Mouse (Mus musculus): ENCODE measurements around the gene Olfr1291-ps1. TPM values are rescaled to one million over a fixed set of nuclear protein-coding genes. Genes with fewer than 3 reads are reported as not detected.

Olfr1291-ps1 gene
- not detected in 2 replicates for polyA plus RNA-seq (2015; fragmentation: Nextera tagmentation; extraction: Ambion mirVana)

GRCm38 (mm10) chr2:111496880-111497279 is at the start of gene Olfr1291-ps1:
TSS of gene Olfr1291-ps1 (plus strand) at chr2:111497180.
- Histone ChIP-seq H3K27ac (no peak within 1 kb of the TSS), H3K9me3 (no peaks in the 10 kb centered on the region), H3K4me1 (replicated peaks) (no peaks in the 10 kb centered on the region), H3K4me3 (replicated peaks) (no peak within 1 kb of the TSS), H3K4me2 (replicated peaks) (no peak within 1 kb of the TSS), H3K27me3 (replicated peaks) (no peaks in the 10 kb centered on the region), H3K36me3 (no peaks in the 10 kb centered on the region), H3K9ac (no peak within 1 kb of the TSS)
- WGBS: 91% methylated on average over 3 of the region's 3 CpGs
- no peak for ATAC-seq

DNA sequence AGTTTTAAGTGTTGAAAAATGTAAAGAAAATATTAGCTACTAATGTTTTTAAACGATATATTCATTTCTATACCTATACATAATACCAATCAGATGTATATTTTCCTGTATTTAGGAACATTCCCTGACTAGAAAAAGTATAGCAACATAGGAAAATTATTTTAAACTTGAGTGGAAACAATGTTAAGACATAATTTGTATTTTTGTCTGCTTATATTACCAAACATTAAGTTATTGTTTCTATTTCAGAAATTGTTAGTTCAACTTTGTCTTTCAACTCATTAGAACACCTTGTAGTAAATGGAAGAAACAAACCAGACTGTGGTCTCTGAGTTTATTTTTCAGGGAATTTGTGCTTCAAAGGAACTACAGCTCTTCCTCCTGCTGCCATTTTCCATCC is 48.1 kb upstream of the Olfr1291-ps1 start, which contains the start of gene Olfr1287:
Gene Olfr1287 (plus strand): TSS at position 301 of the 400 bp plus-strand sequence.
- no peak within 1 kb of the TSS for H3K4me3 ChIP-seq (replicated peaks)
- no peak within 1 kb of the TSS for H3K9ac ChIP-seq
- H3K9me3 ChIP-seq: no peaks in the 10 kb centered on the region
- no peaks in the 10 kb centered on the region for H3K27me3 ChIP-seq (replicated peaks)
- WGBS: 81% methylated on average over 1 of the region's 1 CpGs
- H3K27ac ChIP-seq: no peak within 1 kb of the TSS
- no peaks in the 10 kb centered on the region for H3K4me1 ChIP-seq (replicated peaks)
- H3K4me2 ChIP-seq (replicated peaks): no peak within 1 kb of the TSS
- no peaks in the 10 kb centered on the region for H3K36me3 ChIP-seq
- ATAC-seq: no peak

- no peak for ATAC-seq
- Histone ChIP-seq H3K27me3 (replicated peaks) (no peaks in the 10 kb centered on the region), H3K27ac (no peak within 1 kb of the TSS), H3K4me2 (replicated peaks) (no peak within 1 kb of the TSS), H3K9me3 (no peaks in the 10 kb centered on the region), H3K36me3 (no peaks in the 10 kb centered on the region), H3K9ac (no peak within 1 kb of the TSS), H3K4me3 (replicated peaks) (no peak within 1 kb of the TSS), H3K4me1 (replicated peaks) (no peaks in the 10 kb centered on the region)
- WGBS: 91% methylated on average over 1 of the region's 1 CpGs
These were observed 23.2 kb upstream of the Olfr1291-ps1 start, which contains the start of gene Olfr1288 for GRCm38 (mm10) chr2:111473801-111474200. TSS of gene Olfr1288 (plus strand) at chr2:111474101.

DNA sequence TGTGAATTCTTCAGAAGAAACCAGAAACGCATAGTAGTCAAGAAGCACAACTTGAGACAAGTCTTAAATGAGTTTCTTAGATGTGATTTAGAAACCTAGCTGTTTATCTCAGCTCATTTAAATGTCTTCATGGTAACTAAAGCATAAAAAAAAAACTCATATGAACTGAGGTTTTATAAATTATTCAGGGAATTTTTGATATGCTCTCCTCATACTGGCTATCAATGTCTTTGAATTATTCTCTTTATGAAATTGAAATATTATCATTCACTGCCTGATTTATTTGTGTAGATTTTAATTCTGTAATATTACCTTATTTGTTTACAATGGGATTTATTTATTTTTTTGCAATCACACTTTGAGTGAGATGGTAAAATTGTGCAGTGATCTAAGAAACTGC is 16.5 kb upstream of the Olfr1291-ps1 start, which contains the start of gene Olfr1289:
Gene Olfr1289 (plus strand): TSS at position 301 of the 400 bp plus-strand sequence.
- no peak for ATAC-seq
- 68% methylated on average over 1 of the region's 1 CpGs for WGBS
- H3K4me1 ChIP-seq (replicated peaks): no peaks in the 10 kb centered on the region

DNA sequence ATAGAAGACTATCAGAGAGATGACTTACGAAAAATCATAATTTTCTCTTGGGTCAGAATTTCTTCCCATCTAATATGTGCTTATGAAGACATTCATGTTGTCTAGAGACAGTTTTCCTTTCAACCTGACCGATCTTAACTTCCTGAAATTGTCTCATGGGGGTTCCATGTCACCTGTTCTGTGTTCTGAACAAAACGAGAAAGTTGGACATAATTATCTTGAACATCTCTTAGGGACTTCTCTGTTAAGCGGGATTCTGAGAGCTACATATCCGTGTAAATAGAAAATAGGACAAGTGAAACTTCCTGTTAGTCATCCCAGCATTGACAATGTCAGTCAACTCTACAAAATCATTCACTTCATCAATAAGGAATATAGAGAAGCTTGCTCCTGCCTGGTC is 3.3 kb upstream of the Olfr1291-ps1 start, which contains the start of gene Olfr1290:
Gene Olfr1290 (minus strand): TSS at position 101 of the 400 bp plus-strand sequence.
- no peak within 1 kb of the TSS for H3K4me2 ChIP-seq (replicated peaks)
- 79% methylated on average over 5 of the region's 5 CpGs for WGBS
- ATAC-seq: no peak

More for the DNA sequence above, 16.5 kb upstream of the Olfr1291-ps1 start, which contains the start of gene Olfr1289:
- Histone ChIP-seq H3K4me3 (replicated peaks) (no peak within 1 kb of the TSS), H3K9ac (no peak within 1 kb of the TSS), H3K9me3 (no peaks in the 10 kb centered on the region), H3K27ac (no peak within 1 kb of the TSS), H3K4me2 (replicated peaks) (no peak within 1 kb of the TSS), H3K36me3 (no peaks in the 10 kb centered on the region), H3K27me3 (replicated peaks) (no peaks in the 10 kb centered on the region)

DNA sequence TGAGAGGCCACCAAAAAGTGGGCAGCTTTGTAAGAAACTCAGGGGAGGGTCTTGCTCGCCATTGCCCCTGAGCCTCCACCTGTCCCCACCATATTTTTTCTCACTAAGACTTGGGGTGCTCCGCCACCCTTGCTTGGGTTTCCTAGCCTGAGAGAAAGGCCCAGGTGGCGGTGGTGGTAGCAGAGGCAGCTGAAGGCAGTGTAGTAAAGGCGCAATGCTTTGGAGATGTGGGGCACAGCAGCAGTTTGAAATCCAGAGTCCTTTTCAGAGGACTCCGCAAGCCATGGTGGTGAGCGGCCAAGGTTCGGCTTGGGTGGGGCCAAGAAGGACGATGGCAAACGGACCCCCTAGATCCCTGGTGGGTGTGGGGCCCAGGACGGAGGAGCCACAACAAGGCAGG is 20.5 kb downstream of the Olfr1291-ps1 start:
- H3K27me3 ChIP-seq (replicated peaks): no peaks in the 10 kb centered on the region
- H3K9ac ChIP-seq: no peak overlapping the region
- no peak for ATAC-seq
- H3K9me3 ChIP-seq: no peaks in the 10 kb centered on the region
- H3K4me3 ChIP-seq (replicated peaks): no peak overlapping the region
- H3K4me1 ChIP-seq (replicated peaks): no peaks in the 10 kb centered on the region
- no peak overlapping the region for H3K27ac ChIP-seq
- H3K4me2 ChIP-seq (replicated peaks): no peak overlapping the region
- no peaks in the 10 kb centered on the region for H3K36me3 ChIP-seq
- 91% methylated on average over 10 of the region's 10 CpGs for WGBS

More for the DNA sequence above, 3.3 kb upstream of the Olfr1291-ps1 start, which contains the start of gene Olfr1290:
- no peak within 1 kb of the TSS for H3K27ac ChIP-seq
- H3K27me3 ChIP-seq (replicated peaks): no peaks in the 10 kb centered on the region
- no peaks in the 10 kb centered on the region for H3K36me3 ChIP-seq
- H3K9me3 ChIP-seq: no peaks in the 10 kb centered on the region
- no peak within 1 kb of the TSS for H3K9ac ChIP-seq
- no peaks in the 10 kb centered on the region for H3K4me1 ChIP-seq (replicated peaks)
- no peak within 1 kb of the TSS for H3K4me3 ChIP-seq (replicated peaks)

DNA sequence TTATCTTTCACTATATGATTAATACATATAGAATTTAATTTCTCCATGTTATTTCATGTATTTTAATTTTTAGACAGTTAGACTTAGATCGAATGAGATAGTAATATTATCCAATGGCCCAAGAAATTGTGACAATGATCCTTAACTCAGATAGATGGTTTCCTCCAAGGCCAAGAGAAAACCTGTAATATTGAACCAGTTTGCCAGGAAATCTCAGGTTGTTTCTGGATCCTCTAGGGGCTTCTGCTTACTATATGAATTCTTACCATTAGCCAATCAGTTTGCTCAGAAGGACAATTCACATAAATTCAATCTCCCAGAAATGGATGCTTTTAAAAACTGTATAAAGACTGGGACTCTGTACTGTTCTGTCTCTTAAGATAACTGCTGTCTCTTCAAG is 27.9 kb downstream of the Olfr1291-ps1 start, which contains the start of gene Olfr1293-ps:
Gene Olfr1293-ps (plus strand): TSS at position 301 of the 400 bp plus-strand sequence.
- Histone ChIP-seq H3K27me3 (replicated peaks) (no peaks in the 10 kb centered on the region), H3K9ac (no peak within 1 kb of the TSS), H3K36me3 (no peaks in the 10 kb centered on the region), H3K4me3 (replicated peaks) (no peak within 1 kb of the TSS), H3K9me3 (no peaks in the 10 kb centered on the region), H3K4me2 (replicated peaks) (no peak within 1 kb of the TSS), H3K27ac (no peak within 1 kb of the TSS), H3K4me1 (replicated peaks) (no peaks in the 10 kb centered on the region)
- ATAC-seq: no peak
- 85% methylated on average over 1 of the region's 1 CpGs for WGBS

DNA sequence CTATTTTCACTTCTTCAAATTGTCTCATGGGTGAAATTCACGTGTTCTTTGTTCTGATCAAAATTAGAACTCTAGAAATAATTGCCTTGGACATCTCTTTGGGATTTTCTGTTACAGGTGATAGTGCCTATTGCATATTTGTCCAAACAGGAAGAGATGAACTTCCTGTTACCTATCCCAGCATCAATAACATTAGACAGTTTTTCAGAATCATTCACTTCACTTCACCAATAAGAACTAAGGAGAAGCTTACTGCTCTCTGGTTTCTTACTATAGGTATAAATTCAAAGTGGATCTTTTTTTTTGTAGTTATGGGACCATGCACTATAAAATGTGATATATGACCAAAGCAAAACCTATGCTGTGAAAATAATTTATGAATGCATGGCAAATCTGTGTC is 43.2 kb downstream of the Olfr1291-ps1 start, which contains the start of gene Olfr1294:
Gene Olfr1294 (minus strand): TSS at position 101 of the 400 bp plus-strand sequence.
- H3K27me3 ChIP-seq (replicated peaks): no peaks in the 10 kb centered on the region
- H3K4me3 ChIP-seq (replicated peaks): no peak within 1 kb of the TSS
- WGBS: 49% methylated on average over 1 of the region's 1 CpGs
- H3K36me3 ChIP-seq: no peaks in the 10 kb centered on the region
- ATAC-seq: no peak
- no peak within 1 kb of the TSS for H3K27ac ChIP-seq
- no peak within 1 kb of the TSS for H3K9ac ChIP-seq
- no peaks in the 10 kb centered on the region for H3K4me1 ChIP-seq (replicated peaks)
- no peaks in the 10 kb centered on the region for H3K9me3 ChIP-seq
- no peak within 1 kb of the TSS for H3K4me2 ChIP-seq (replicated peaks)

Other genes starting within 250 kb of the Olfr1291-ps1 start
- not detected in 2 replicates for gene Olfr1276, start 242.7 kb upstream of the Olfr1291-ps1 start, polyA plus RNA-seq (2015; fragmentation: Nextera tagmentation; extraction: Ambion mirVana)
- gene Olfr1277, start 223.1 kb upstream of the Olfr1291-ps1 start, polyA plus RNA-seq (2015; fragmentation: Nextera tagmentation; extraction: Ambion mirVana): not detected in 2 replicates
- not detected in 2 replicates for gene Olfr1278, start 207.0 kb upstream of the Olfr1291-ps1 start, polyA plus RNA-seq (2015; fragmentation: Nextera tagmentation; extraction: Ambion mirVana)
- not detected in 2 replicates for gene Olfr1279, start 196.5 kb upstream of the Olfr1291-ps1 start, polyA plus RNA-seq (2015; fragmentation: Nextera tagmentation; extraction: Ambion mirVana)
- gene Olfr1280, start 183.2 kb upstream of the Olfr1291-ps1 start, polyA plus RNA-seq (2015; fragmentation: Nextera tagmentation; extraction: Ambion mirVana): not detected in 2 replicates
- not detected in 2 replicates for gene Olfr1281, start 170.7 kb upstream of the Olfr1291-ps1 start, polyA plus RNA-seq (2015; fragmentation: Nextera tagmentation; extraction: Ambion mirVana)
- gene Olfr1282, start 161.1 kb upstream of the Olfr1291-ps1 start, polyA plus RNA-seq (2015; fragmentation: Nextera tagmentation; extraction: Ambion mirVana): not detected in 2 replicates
- gene Olfr1283, start 130.4 kb upstream of the Olfr1291-ps1 start, polyA plus RNA-seq (2015; fragmentation: Nextera tagmentation; extraction: Ambion mirVana): not detected in 2 replicates
- gene Olfr1284, start 121.7 kb upstream of the Olfr1291-ps1 start, polyA plus RNA-seq (2015; fragmentation: Nextera tagmentation; extraction: Ambion mirVana): not detected in 2 replicates
- gene Olfr1286, start 74.1 kb upstream of the Olfr1291-ps1 start, polyA plus RNA-seq (2015; fragmentation: Nextera tagmentation; extraction: Ambion mirVana): not detected in 2 replicates
- not detected in 2 replicates for gene Olfr1287, start 48.0 kb upstream of the Olfr1291-ps1 start, polyA plus RNA-seq (2015; fragmentation: Nextera tagmentation; extraction: Ambion mirVana)
- not detected in 2 replicates for gene Olfr1288, start 23.1 kb upstream of the Olfr1291-ps1 start, polyA plus RNA-seq (2015; fragmentation: Nextera tagmentation; extraction: Ambion mirVana)
- not detected in 2 replicates for gene Olfr1289, start 16.4 kb upstream of the Olfr1291-ps1 start, polyA plus RNA-seq (2015; fragmentation: Nextera tagmentation; extraction: Ambion mirVana)
- gene Olfr1290, start 3.4 kb upstream of the Olfr1291-ps1 start, polyA plus RNA-seq (2015; fragmentation: Nextera tagmentation; extraction: Ambion mirVana): not detected in 2 replicates
- gene Olfr1293-ps, start 28.0 kb downstream of the Olfr1291-ps1 start, polyA plus RNA-seq (2015; fragmentation: Nextera tagmentation; extraction: Ambion mirVana): not detected in 2 replicates
- not detected in 2 replicates for gene Olfr1294, start 43.1 kb downstream of the Olfr1291-ps1 start, polyA plus RNA-seq (2015; fragmentation: Nextera tagmentation; extraction: Ambion mirVana)
- not detected in 2 replicates for gene Olfr1295, start 72.5 kb downstream of the Olfr1291-ps1 start, polyA plus RNA-seq (2015; fragmentation: Nextera tagmentation; extraction: Ambion mirVana)
- not detected in 2 replicates for gene Olfr1297, start 129.3 kb downstream of the Olfr1291-ps1 start, polyA plus RNA-seq (2015; fragmentation: Nextera tagmentation; extraction: Ambion mirVana)
- gene Olfr1298, start 152.0 kb downstream of the Olfr1291-ps1 start, polyA plus RNA-seq (2015; fragmentation: Nextera tagmentation; extraction: Ambion mirVana): not detected in 2 replicates
- gene Olfr1299, start 164.2 kb downstream of the Olfr1291-ps1 start, polyA plus RNA-seq (2015; fragmentation: Nextera tagmentation; extraction: Ambion mirVana): not detected in 2 replicates